In genomic region chr1:135132473-135132872, GRCm38 (mm10) we compare ENCODE assay signal across 1 mouse cellular context.
TF ChIP-seq lines count a peak whose summit lies in the region.

Gene Ptpn7 (plus strand): TSS chr1:135132700.

TF ChIP-seq in MEL, 35 proteins besides CTCF, POLR2A, EP300 and RAD21 (continued from another document):
- peak; percentile 19; the same call in 1 of the 2 replicates for TF ChIP-seq RCOR1 (IDR thresholded peaks at IDR 0.05; ENCODE audit: low read depth, low read length)
- TF ChIP-seq ELF1 (IDR thresholded peaks at IDR 0.05; ENCODE audit: low read depth, low read length) = peak; percentile 69
- no peak for TF ChIP-seq MAFK (IDR thresholded peaks at IDR 0.05; ENCODE audit: borderline replicate concordance, low read depth, low read length)
- peak; percentile 36; the same call in 1 of the 2 replicates for TF ChIP-seq USF1 (IDR thresholded peaks at IDR 0.05; ENCODE audit: low read depth, low read length)
- peak; percentile 87 for TF ChIP-seq ETS1 (IDR thresholded peaks at IDR 0.05; ENCODE audit: low read depth, low read length)
- peak; percentile 72 for TF ChIP-seq TBP (IDR thresholded peaks at IDR 0.05; ENCODE audit: low read depth, low read length)
- TF ChIP-seq GATA1 (IDR thresholded peaks at IDR 0.05; ENCODE audit: low read depth, low read length) = no peak
- TF ChIP-seq JUND (IDR thresholded peaks at IDR 0.05; ENCODE audit: low read depth, low read length) = 0 out of 2 replicates have a peak, but pooled peaks have one; percentile 35
- no peak for TF ChIP-seq MYC (IDR thresholded peaks at IDR 0.05; ENCODE audit: low read depth, low read length)
- TF ChIP-seq GABPA (IDR thresholded peaks at IDR 0.05; ENCODE audit: low read depth, low read length) = no peak
- no peak for TF ChIP-seq UBTF (IDR thresholded peaks at IDR 0.05; ENCODE audit: borderline replicate concordance, insufficient read depth, low read depth, low read length)
- TF ChIP-seq NELFE (IDR thresholded peaks at IDR 0.05; ENCODE audit: low read depth, low read length) = peak; percentile 84
- TF ChIP-seq TCF12 (IDR thresholded peaks at IDR 0.05; ENCODE audit: low read depth, low read length) = peak; percentile 70
TF ChIP-seq in MEL: peak in this region for 19.
